Mouse (Mus musculus) neural tube, embryonic 14.5 days (tissue): ENCODE measurements around the gene Usf2. TPM values are rescaled to one million over a fixed set of nuclear protein-coding genes. Genes with fewer than 3 reads are reported as not detected.

Source experiments
- ATAC-seq: fragments of 200-750 bp; cut with Nextera tagmentation; 2 replicates; pipeline ENCODE4 v1.8.0; 2017; ENCODE audit warnings: low read depth, mild to moderate bottlenecking, moderate TSS enrichment, moderate library complexity
- H3K27ac ChIP-seq: fragments of 300-500 bp; sonication (generic); 2 replicates; pipeline ENCODE4 v1.5.1; 2014; ENCODE audit warnings: low read depth, mild to moderate bottlenecking, control low read depth, low read length, moderate library complexity, mixed read lengths
- H3K27me3 ChIP-seq: fragments of 300-500 bp; sonication (generic); 2 replicates; pipeline ENCODE4 v1.6.1; 2014; ENCODE audit warnings: low read length; ENCODE audit not compliant: control insufficient read depth, insufficient read depth
- H3K36me3 ChIP-seq: fragments of 300-500 bp; sonication (generic); 2 replicates; pipeline ENCODE4 v1.6.1; 2014; ENCODE audit warnings: low read length, mixed read lengths; ENCODE audit not compliant: control insufficient read depth, insufficient read depth
- H3K4me1 ChIP-seq: fragments of 300-500 bp; sonication (generic); 2 replicates; pipeline ENCODE4 v1.6.1; 2014; ENCODE audit warnings: low read length; ENCODE audit not compliant: control insufficient read depth, insufficient read depth
- H3K4me2 ChIP-seq: fragments of 300-500 bp; sonication (generic); 2 replicates; pipeline ENCODE4 v1.6.1; 2014; ENCODE audit warnings: mild to moderate bottlenecking, low read depth, low read length, control low read depth
- H3K4me3 ChIP-seq: fragments of 300-500 bp; sonication (generic); 2 replicates; pipeline ENCODE4 v1.5.1; 2014; ENCODE audit warnings: low read depth, low read length, control low read depth, mixed read lengths
- H3K9ac ChIP-seq: fragments of 300-500 bp; sonication (generic); replicated peaks from 2 replicates; pipeline ENCODE4 v1.6.1; 2014; ENCODE audit warnings: low read depth, mild to moderate bottlenecking, control low read depth, low read length, mixed read lengths
- H3K9me3 ChIP-seq: fragments of 300-500 bp; sonication (generic); 2 replicates; pipeline ENCODE4 v1.6.1; 2016; ENCODE audit warnings: low read length; ENCODE audit not compliant: control insufficient read depth
- WGBS: fragments of 180-500 bp; shearing (Covaris S2); extraction: QIAGEN DNeasy Blood & Tissue Kit; methylation state at CpG from one replicate; pipeline ENCODE4 v1.1.7; 2014; 5-methylcytosine and 5-hydroxymethylcytosine counted together
- polyA plus RNA-seq: library from polyadenylated mRNA; unstranded; fragments of >200 nt; fragmentation: Nextera tagmentation; extraction: Ambion mirVana; gene quantifications from 2 replicates; pipeline ENCODE4 v1.2.1, GENCODE M21; 2014

Usf2 gene
- polyA plus RNA-seq, 1 experiment from 2014 or later = 28.2 TPM

DNA sequence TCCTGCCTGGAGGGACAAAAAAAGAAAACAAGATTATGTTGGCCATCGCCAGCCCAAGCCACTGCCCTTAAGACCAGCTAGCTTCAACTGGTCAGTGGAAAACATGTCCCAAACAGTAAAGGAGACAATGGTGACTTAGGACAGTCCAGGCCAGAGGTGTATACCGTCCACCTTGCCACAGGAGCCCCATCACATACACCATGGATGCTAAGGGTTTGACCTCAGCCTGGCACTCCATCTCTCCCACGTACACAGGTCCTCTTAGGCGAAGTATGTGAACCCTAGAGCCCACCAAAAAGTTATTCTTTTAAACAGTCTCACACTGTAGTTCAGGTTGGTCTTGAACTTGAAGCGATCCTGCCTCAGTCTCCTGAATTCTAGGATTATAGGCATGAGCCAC lies 6.3 kb upstream of the Usf2 start:
- no peak overlapping the region for H3K9ac ChIP-seq
- no peak overlapping the region for H3K27ac ChIP-seq
- no peak overlapping the region for H3K4me2 ChIP-seq
- no peaks in the 10 kb centered on the region for H3K9me3 ChIP-seq
- 95% methylated on average over 5 of the region's 5 CpGs for WGBS
- no peaks in the 10 kb centered on the region for H3K27me3 ChIP-seq
- peaks cover 5% of the 10 kb centered on the region; the same call in 1 of the 2 replicates for H3K4me1 ChIP-seq
- no peak overlapping the region for H3K4me3 ChIP-seq
- no peak for ATAC-seq
- no peaks in the 10 kb centered on the region for H3K36me3 ChIP-seq

- Histone ChIP-seq H3K27me3 (no peaks in the 10 kb centered on the region), H3K4me2 (no peak overlapping the region), H3K9me3 (no peaks in the 10 kb centered on the region), H3K4me3 (no peak overlapping the region), H3K36me3 (no peaks in the 10 kb centered on the region), H3K27ac (no peak overlapping the region), H3K4me1 (peaks cover 13% of the 10 kb centered on the region), H3K9ac (no peak overlapping the region)
- WGBS = 86% methylated on average over 6 of the region's 6 CpGs
- ATAC-seq = no peak
Measured at GRCm38 (mm10) chr7:30959786-30960349, 3.3 kb upstream of the Usf2 start.

DNA sequence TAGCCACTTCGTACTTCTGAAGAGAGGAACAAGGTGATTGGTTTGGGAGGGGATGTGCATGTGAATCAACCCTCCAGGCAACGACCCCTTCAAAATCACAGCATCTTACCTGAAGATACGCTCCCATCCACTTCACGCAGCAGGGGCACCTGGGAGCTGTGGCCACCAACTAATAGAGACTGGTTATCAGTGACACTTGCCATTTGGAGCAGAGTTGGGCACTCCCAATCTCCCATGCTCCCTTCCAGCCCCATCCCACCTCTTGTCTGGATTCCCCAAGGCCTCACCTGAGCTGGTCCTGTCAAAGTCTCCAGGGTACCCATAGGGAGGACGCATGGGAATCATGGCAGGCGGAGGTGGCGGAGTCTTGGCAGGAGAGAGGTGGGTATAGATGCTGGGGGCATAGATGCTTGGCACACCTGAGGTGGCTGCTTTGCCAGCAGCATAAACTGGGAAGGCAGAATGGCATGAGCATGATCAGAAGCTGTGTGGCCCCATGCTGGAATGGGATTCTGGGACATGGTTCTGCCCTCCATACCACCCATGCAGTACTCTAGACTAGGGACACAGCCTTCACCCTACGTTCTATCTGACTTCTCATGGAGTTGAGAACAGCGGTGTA lies 2.4 kb upstream of the Usf2 start:
- no peaks in the 10 kb centered on the region for H3K9me3 ChIP-seq
- H3K4me2 ChIP-seq = no peak overlapping the region
- H3K27ac ChIP-seq = no peak overlapping the region
- peaks cover 13% of the 10 kb centered on the region for H3K4me1 ChIP-seq
- peaks cover 1% of the 10 kb centered on the region; the same call in 1 of the 2 replicates for H3K36me3 ChIP-seq
- no peaks in the 10 kb centered on the region for H3K27me3 ChIP-seq
- no peak overlapping the region for H3K4me3 ChIP-seq
- ATAC-seq = no peak
- WGBS = 98% methylated on average over 9 of the region's 9 CpGs
- no peak overlapping the region for H3K9ac ChIP-seq

- Histone ChIP-seq H3K4me3 (peak overlapping the region; percentile 82), H3K9me3 (no peaks in the 10 kb centered on the region), H3K4me2 (peak overlapping the region; percentile 65), H3K36me3 (peaks cover 6% of the 10 kb centered on the region), H3K27me3 (no peaks in the 10 kb centered on the region), H3K9ac (peak overlapping the region; percentile 99; the same call in 1 of the 2 replicates), H3K27ac (peak overlapping the region; percentile 98; the same call in 1 of the 2 replicates), H3K4me1 (peaks cover 13% of the 10 kb centered on the region)
- 71% methylated on average over 28 of the region's 28 CpGs for WGBS
- ATAC-seq = no peak
Measured at GRCm38 (mm10) chr7:30958109-30958865, 1.7 kb upstream of the Usf2 start.

- Histone ChIP-seq H3K9me3 (no peaks in the 10 kb centered on the region), H3K9ac (peak overlapping the region; percentile 99), H3K27ac (peak overlapping the region; percentile 98), H3K4me1 (peaks cover 13% of the 10 kb centered on the region), H3K36me3 (peaks cover 15% of the 10 kb centered on the region), H3K27me3 (no peaks in the 10 kb centered on the region), H3K4me2 (peak overlapping the region; percentile 65), H3K4me3 (peak overlapping the region; percentile 82)
- WGBS = under 1% methylated on average over 43 of the region's 43 CpGs
- ATAC-seq = peak; percentile 61
Measured at GRCm38 (mm10) chr7:30957367-30957783, 772 bp upstream of the Usf2 start.

DNA sequence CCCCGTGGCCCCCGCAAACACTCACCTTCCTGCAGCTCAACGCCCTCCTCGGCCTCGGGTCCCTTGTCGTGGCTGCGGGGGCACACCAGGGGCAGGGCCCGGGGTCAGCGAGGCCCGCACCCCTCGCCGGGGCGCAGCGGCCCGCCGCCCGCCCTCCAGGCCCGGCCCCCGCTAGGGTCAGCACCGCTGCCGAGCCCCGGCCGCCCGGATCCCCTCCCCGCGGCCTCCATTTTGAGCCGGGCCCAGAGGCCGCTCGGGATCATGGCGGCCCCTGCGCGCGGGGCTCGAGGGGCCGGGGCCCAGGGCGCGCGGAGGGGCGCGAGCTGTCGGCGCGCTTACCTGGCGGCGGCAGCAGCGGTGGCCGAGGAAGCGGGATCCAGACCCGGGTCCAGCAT lies 249 bp downstream of the Usf2 start:
- H3K4me1 ChIP-seq = peaks cover 13% of the 10 kb centered on the region
- ATAC-seq = peak; percentile 48
- H3K27me3 ChIP-seq = no peaks in the 10 kb centered on the region
- H3K36me3 ChIP-seq = peaks cover 24% of the 10 kb centered on the region
- H3K4me3 ChIP-seq = peak overlapping the region; percentile 82
- H3K4me2 ChIP-seq = peak overlapping the region; percentile 87
- WGBS = 0% methylated on average over 18 of the region's 49 CpGs
- H3K9ac ChIP-seq = peak overlapping the region; percentile 99
- H3K9me3 ChIP-seq = no peaks in the 10 kb centered on the region
- peak overlapping the region; percentile 98 for H3K27ac ChIP-seq

DNA sequence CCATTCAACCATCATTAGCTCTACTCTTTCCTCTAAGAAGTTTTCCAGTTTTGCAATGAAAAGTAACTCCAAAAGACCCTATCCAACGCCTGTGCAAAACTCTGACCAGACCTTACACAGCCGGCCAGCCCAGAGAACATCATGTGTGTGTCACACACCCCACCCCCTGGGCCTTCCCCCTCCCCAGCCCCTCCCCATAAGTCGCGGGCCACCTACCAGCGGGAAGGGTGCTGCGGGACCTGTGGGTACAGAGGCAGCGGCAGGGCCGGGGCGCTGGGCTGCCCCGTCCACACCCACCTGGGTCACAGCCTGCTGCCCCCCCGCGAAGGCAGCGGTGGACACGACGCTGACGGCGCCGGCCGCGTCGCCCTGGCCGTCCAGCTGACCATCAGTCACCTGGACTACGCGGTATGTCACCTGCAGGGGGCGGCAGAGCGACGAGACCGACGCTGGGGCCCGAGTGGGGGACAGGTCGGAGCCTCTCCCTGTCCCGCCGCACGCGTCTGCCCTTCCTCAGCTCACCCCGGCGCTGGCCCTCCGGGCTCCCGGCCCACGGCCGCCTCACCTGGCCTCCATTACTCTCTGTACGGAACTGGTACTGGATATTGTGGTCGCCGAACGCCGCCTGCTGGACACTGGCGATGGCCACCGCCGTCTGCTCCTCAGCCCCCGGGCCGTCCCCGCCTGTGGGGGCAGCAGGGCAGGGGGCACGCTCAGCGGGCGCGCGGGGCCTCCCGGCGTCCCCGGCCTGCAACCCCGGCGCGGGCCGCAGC lies 833 bp downstream of the Usf2 start:
- Histone ChIP-seq H3K4me3 (peak overlapping the region; percentile 82), H3K27ac (peak overlapping the region; percentile 98), H3K4me1 (peaks cover 13% of the 10 kb centered on the region), H3K36me3 (peaks cover 24% of the 10 kb centered on the region), H3K9ac (peak overlapping the region; percentile 99), H3K9me3 (no peaks in the 10 kb centered on the region), H3K27me3 (no peaks in the 10 kb centered on the region), H3K4me2 (peak overlapping the region; percentile 87)
- peak; percentile 70 for ATAC-seq
- 1% methylated on average over 61 of the region's 64 CpGs for WGBS

DNA sequence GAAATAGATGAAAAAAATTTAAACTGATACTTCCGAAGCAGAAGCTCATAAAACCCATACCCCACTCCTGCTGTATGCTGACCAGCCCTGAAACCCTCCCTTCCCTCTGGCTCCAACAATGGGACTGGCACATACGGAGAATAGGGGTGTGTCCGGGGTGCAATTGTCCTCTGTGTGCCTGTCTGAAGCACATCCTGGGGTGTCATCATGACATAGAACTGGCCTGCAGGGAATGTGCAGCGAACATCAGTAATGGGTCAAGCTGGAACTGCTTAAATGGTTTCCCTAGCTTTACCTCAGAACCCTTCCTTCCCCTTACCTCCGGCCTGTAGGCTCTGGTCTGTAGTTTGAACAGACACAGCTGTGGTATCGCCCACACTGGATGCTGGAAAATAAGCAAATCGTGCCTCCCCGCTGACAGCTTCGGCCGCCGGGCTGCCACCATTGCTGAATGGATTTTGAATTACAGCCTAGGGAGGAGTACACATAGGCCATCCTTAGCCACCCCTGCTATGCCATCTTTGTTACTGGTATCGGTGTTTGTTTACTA lies 1.6 kb downstream of the Usf2 start:
- Histone ChIP-seq H3K9me3 (no peaks in the 10 kb centered on the region), H3K27ac (no peak overlapping the region), H3K27me3 (no peaks in the 10 kb centered on the region), H3K4me2 (peak overlapping the region; percentile 87), H3K4me3 (peak overlapping the region; percentile 82), H3K4me1 (peaks cover 13% of the 10 kb centered on the region), H3K36me3 (peaks cover 29% of the 10 kb centered on the region), H3K9ac (no peak overlapping the region)
- no peak for ATAC-seq
- WGBS = 69% methylated on average over 12 of the region's 12 CpGs
